ENCODE assay signal across 11 mouse cellular contexts in the genomic region with DNA sequence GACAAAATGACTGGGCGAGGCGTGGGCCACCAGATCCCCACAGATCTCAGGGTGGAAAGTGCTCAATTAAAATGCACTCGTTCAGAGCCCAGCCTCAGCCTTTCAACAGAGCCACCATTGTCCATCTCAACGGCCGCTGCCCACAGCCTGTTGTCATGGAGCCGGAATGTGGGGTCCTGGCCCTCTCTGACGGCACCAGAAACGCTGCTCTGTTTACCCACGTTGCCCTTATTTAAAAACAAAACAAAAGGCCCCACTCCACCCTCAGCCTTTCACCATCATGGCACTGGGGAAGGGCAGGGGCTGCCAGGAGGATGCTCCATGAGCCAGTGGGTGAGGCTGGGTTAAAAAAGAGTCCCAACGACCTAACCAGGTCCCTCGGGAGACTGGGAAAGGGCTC. TPM values are rescaled to one million over a fixed set of nuclear protein-coding genes. Genes with fewer than 3 reads are reported as not detected.
DNase-seq lines count a peak whose midpoint lies in the region; ATAC-seq lines count a peak whose summit lies in the region.
"Had no signal": no experiment of that assay in that cellular context is flagged by ENCODE, and none has a peak within 500 bp of the region (broad histone marks: within the 10 kb centered on the region; RNA-seq: fewer than 3 reads in every experiment).

No protein-coding gene starts in this region.

- H3K4me3 ChIP-seq in hindbrain, embryonic 14.5 days (replicated peaks; ENCODE audit: low read length): no peak overlapping the region
- no peak overlapping the region for H3K4me3 ChIP-seq in midbrain, embryonic 13.5 days (replicated peaks)
- H3K4me3 ChIP-seq: heart, embryonic 15.5 days; liver, embryonic 13.5 days had no signal

- H3K27me3 ChIP-seq in hindbrain, embryonic 14.5 days (ENCODE audit: control insufficient read depth, insufficient read depth, low read length): no peaks in the 10 kb centered on the region
- no peaks in the 10 kb centered on the region for H3K27me3 ChIP-seq in midbrain, embryonic 13.5 days
- H3K27me3 ChIP-seq: heart, embryonic 15.5 days; liver, embryonic 13.5 days had no signal

- H3K4me1 ChIP-seq in hindbrain, embryonic 14.5 days (replicated peaks; ENCODE audit: control insufficient read depth, insufficient read depth, low read length): peaks cover 11% of the 10 kb centered on the region; the same call in 1 of the 2 replicates
- H3K4me1 ChIP-seq in midbrain, embryonic 13.5 days (replicated peaks): peaks cover 70% of the 10 kb centered on the region

- no peak overlapping the region for H3K9ac ChIP-seq in hindbrain, embryonic 14.5 days
- no peak overlapping the region for H3K9ac ChIP-seq in midbrain, embryonic 13.5 days (replicated peaks)
- H3K9ac ChIP-seq: heart, embryonic 15.5 days; liver, embryonic 13.5 days had no signal

- ATAC-seq in hindbrain, embryonic 14.5 days (ENCODE audit: low FRiP score): peak; percentile 82
- peak; percentile 82 for ATAC-seq in midbrain, embryonic 13.5 days
- no peak for ATAC-seq in monocyte, adult 5-6 weeks (replicated peaks; ENCODE audit: insufficient number of reproducible peaks, low FRiP score, low TSS enrichment, poor library complexity, severe bottlenecking)

- DNase-seq in Muller cell, postnatal 12 days (ENCODE audit: inconsistent ontology term): peak; percentile 97
- peak; percentile 23 for DNase-seq in embryo, embryonic 11.5 days (ENCODE audit: low read depth, low spot score)
- peak; percentile 44 for DNase-seq in hindbrain, embryonic 14.5 days (ENCODE audit: low spot score)
- DNase-seq in thymus, postnatal 36 days: no peak
- DNase-seq in MN1 (ENCODE audit: low spot score): no peak
- DNase-seq: liver, embryonic 13.5 days had no signal

- H3K9me3 ChIP-seq in hindbrain, embryonic 14.5 days (ENCODE audit: control insufficient read depth, low read length): no peaks in the 10 kb centered on the region
- H3K9me3 ChIP-seq in midbrain, embryonic 13.5 days: no peaks in the 10 kb centered on the region
- H3K9me3 ChIP-seq: G1E; heart, embryonic 15.5 days; liver, embryonic 13.5 days had no signal

- peak overlapping the region; percentile 54 for H3K27ac ChIP-seq in hindbrain, embryonic 14.5 days
- peak overlapping the region; percentile 75 for H3K27ac ChIP-seq in midbrain, embryonic 13.5 days
- H3K27ac ChIP-seq: heart, embryonic 15.5 days; kidney, postnatal 0 days; liver, embryonic 13.5 days had no signal

- H3K4me2 ChIP-seq in hindbrain, embryonic 14.5 days (replicated peaks): no peak overlapping the region
- no peak overlapping the region for H3K4me2 ChIP-seq in midbrain, embryonic 13.5 days (replicated peaks)
- H3K4me2 ChIP-seq: heart, embryonic 15.5 days; liver, embryonic 13.5 days had no signal

- WGBS in hindbrain, embryonic 14.5 days: 6% methylated on average over 11 of the region's 11 CpGs
- WGBS in midbrain, embryonic 13.5 days: 6% methylated on average over 11 of the region's 11 CpGs

- H3K36me3 ChIP-seq in hindbrain, embryonic 14.5 days (replicated peaks; ENCODE audit: control insufficient read depth, insufficient read depth): no peaks in the 10 kb centered on the region
- no peaks in the 10 kb centered on the region for H3K36me3 ChIP-seq in midbrain, embryonic 13.5 days
- H3K36me3 ChIP-seq: heart, embryonic 15.5 days; liver, embryonic 13.5 days had no signal

RNA-seq across cellular contexts. Expression of a gene that starts 25.4 kb away (rescaled TPM):
- polyA plus RNA-seq in hindbrain, embryonic 14.5 days (2014; fragmentation: Nextera tagmentation; extraction: Ambion mirVana): 5.6 and 7.3 TPM in 2 replicates
- 7.5 and 10.1 TPM in 2 replicates for polyA plus RNA-seq in midbrain, embryonic 13.5 days (2015; fragmentation: Nextera tagmentation; extraction: Ambion mirVana)
- 0.76 to 1.5 TPM (median 0.96 TPM) in 3 replicates for total RNA-seq in monocyte, adult 5-6 weeks (2017)

RNA-seq across cellular contexts. Expression of a gene that starts 51.2 kb away (rescaled TPM):
- 499 and 625 TPM in 2 replicates for polyA plus RNA-seq in hindbrain, embryonic 14.5 days (2014; fragmentation: Nextera tagmentation; extraction: Ambion mirVana)
- 578 and 624 TPM in 2 replicates for polyA plus RNA-seq in midbrain, embryonic 13.5 days (2015; fragmentation: Nextera tagmentation; extraction: Ambion mirVana)
- 1,896 to 2,322 TPM (median 2,106 TPM) in 3 replicates for total RNA-seq in monocyte, adult 5-6 weeks (2017)

Comparison
In these comparisons a context has a peak if more than half of its experiments do, and no peak if none do; other contexts are left out.
1. DNase-seq: peak in Muller cell, postnatal 12 days (single experiment), embryo, embryonic 11.5 days (single experiment) and hindbrain, embryonic 14.5 days (single experiment); none in thymus, postnatal 36 days (0 of 2) and MN1 (single experiment).